Mouse (Mus musculus) small intestine, adult 2 months (tissue): ENCODE measurements at regions not wholly inside any gene's neighbourhood (a gene's known extent, or its start where the extent isn't known, plus 50 kb on each side); places are given as distances from the start of the nearest gene placed in this dataset.

Experiments used
- H3K27ac ChIP-seq: fragments of 200-500 bp; 2 replicates; pipeline ENCODE4 v1.5.1; 2012; ENCODE audit warnings: low read depth, low read length, control low read depth, inconsistent platforms; ENCODE audit not compliant: insufficient read depth
- H3K27me3 ChIP-seq: fragments of 200-500 bp; 2 replicates; pipeline ENCODE4 v1.6.1; 2012; ENCODE audit warnings: mild to moderate bottlenecking, moderate library complexity, low read length, inconsistent platforms; ENCODE audit not compliant: control insufficient read depth, insufficient read depth
- H3K36me3 ChIP-seq: fragments of 200-500 bp; 2 replicates; pipeline ENCODE4 v1.6.1; 2012; ENCODE audit warnings: mild to moderate bottlenecking, low read length, control low read depth, inconsistent platforms; ENCODE audit not compliant: control insufficient read depth, insufficient read depth
- H3K4me1 ChIP-seq: fragments of 200-500 bp; 2 replicates; pipeline ENCODE4 v1.6.1; 2012; ENCODE audit warnings: low read length, inconsistent platforms, mixed read lengths; ENCODE audit not compliant: control insufficient read depth, insufficient read depth, insufficient read length
- H3K4me3 ChIP-seq: fragments of 200-500 bp; 2 replicates; pipeline ENCODE4 v1.5.1; 2012; ENCODE audit warnings: low read depth, mild to moderate bottlenecking, control low read depth, inconsistent platforms, low read length, moderate library complexity
- CTCF ChIP-seq: fragments of 200-500 bp; IDR thresholded peaks from 2 replicates; pipeline ENCODE4 v1.5.1; 2012; ENCODE audit warnings: low read depth, mild to moderate bottlenecking, control low read depth, inconsistent platforms, low read length, moderate library complexity, mixed read lengths; ENCODE audit not compliant: insufficient replicate concordance, insufficient read length; ENCODE audit errors: extremely low read depth
- POLR2A ChIP-seq: fragments of 200-500 bp; IDR thresholded peaks from 2 replicates; pipeline ENCODE4 v1.6.1; 2012; ENCODE audit warnings: low read depth, mild to moderate bottlenecking, control low read depth, inconsistent platforms, low read length, moderate library complexity
- WGBS: fragments of 180-500 bp; shearing (Covaris S2); methylation state at CpG from one replicate; pipeline ENCODE4 v1.1.7; 2018; 5-methylcytosine and 5-hydroxymethylcytosine counted together

GRCm38 (mm10) chr15:97541646-97542045 is 164.0 kb downstream of the Rpap3 start:
- no peaks in the 10 kb centered on the region for H3K36me3 ChIP-seq
- H3K4me3 ChIP-seq = no peak overlapping the region
- no peaks in the 10 kb centered on the region for H3K4me1 ChIP-seq
- no peak for TF ChIP-seq POLR2A
- TF ChIP-seq CTCF = no peak
- H3K27me3 ChIP-seq = no peaks in the 10 kb centered on the region
- no peak overlapping the region for H3K27ac ChIP-seq
- WGBS = 84% methylated on average over 9 of the region's 9 CpGs

- Histone ChIP-seq H3K36me3 (no peaks in the 10 kb centered on the region), H3K27me3 (no peaks in the 10 kb centered on the region), H3K27ac (no peak overlapping the region), H3K4me3 (no peak overlapping the region), H3K4me1 (no peaks in the 10 kb centered on the region)
- 89% methylated on average over 12 of the region's 12 CpGs for WGBS
- TF ChIP-seq POLR2A (no peak), CTCF (no peak)
Measured at GRCm38 (mm10) chr15:97536145-97536544, 169.5 kb downstream of the Rpap3 start.

- 71% methylated on average over 5 of the region's 5 CpGs for WGBS
- Histone ChIP-seq H3K4me1 (no peaks in the 10 kb centered on the region), H3K36me3 (no peaks in the 10 kb centered on the region), H3K4me3 (no peak overlapping the region), H3K27me3 (no peaks in the 10 kb centered on the region), H3K27ac (no peak overlapping the region)
- TF ChIP-seq CTCF = no peak
- no peak for TF ChIP-seq POLR2A
Measured at GRCm38 (mm10) chr15:97534878-97535277, 170.7 kb downstream of the Rpap3 start.

- Histone ChIP-seq H3K27ac (no peak overlapping the region), H3K4me1 (no peaks in the 10 kb centered on the region), H3K4me3 (no peak overlapping the region), H3K27me3 (no peaks in the 10 kb centered on the region), H3K36me3 (no peaks in the 10 kb centered on the region)
- TF ChIP-seq CTCF (no peak), POLR2A (no peak)
- 79% methylated on average over 12 of the region's 12 CpGs for WGBS
Measured at GRCm38 (mm10) chr15:97533553-97534291, 171.9 kb downstream of the Rpap3 start.

- Histone ChIP-seq H3K27me3 (no peaks in the 10 kb centered on the region), H3K4me1 (no peaks in the 10 kb centered on the region), H3K36me3 (no peaks in the 10 kb centered on the region), H3K27ac (no peak overlapping the region), H3K4me3 (no peak overlapping the region)
- TF ChIP-seq POLR2A (no peak), CTCF (no peak)
- 49% methylated on average over 10 of the region's 10 CpGs for WGBS
Measured at GRCm38 (mm10) chr15:97532346-97532910, 173.2 kb downstream of the Rpap3 start.

GRCm38 (mm10) chr15:97528291-97529050 is 177.2 kb downstream of the Rpap3 start:
- 85% methylated on average over 11 of the region's 11 CpGs for WGBS
- no peak for TF ChIP-seq POLR2A
- TF ChIP-seq CTCF = no peak
- H3K4me1 ChIP-seq = no peaks in the 10 kb centered on the region

GRCm38 (mm10) chr15:97520395-97520794 is 185.2 kb downstream of the Rpap3 start:
- no peaks in the 10 kb centered on the region for H3K4me1 ChIP-seq
- H3K27ac ChIP-seq = no peak overlapping the region
- no peaks in the 10 kb centered on the region for H3K36me3 ChIP-seq
- H3K4me3 ChIP-seq = no peak overlapping the region
- WGBS = 70% methylated on average over 2 of the region's 2 CpGs
- no peaks in the 10 kb centered on the region for H3K27me3 ChIP-seq
- TF ChIP-seq CTCF = no peak
- no peak for TF ChIP-seq POLR2A

More at GRCm38 (mm10) chr15:97528291-97529050, 177.2 kb downstream of the Rpap3 start:
- H3K36me3 ChIP-seq = no peaks in the 10 kb centered on the region
- no peak overlapping the region for H3K27ac ChIP-seq
- no peaks in the 10 kb centered on the region for H3K27me3 ChIP-seq
- no peak overlapping the region for H3K4me3 ChIP-seq
